Mouse (Mus musculus) hindbrain, embryonic 16.5 days (tissue): ENCODE data around the gene H2-M10.5. TPM values are rescaled to one million over a fixed set of nuclear protein-coding genes. Genes with fewer than 3 reads are reported as not detected.
"Not testable (repeated sequence)": the region's sequence is repeated elsewhere in the genome, so short reads cannot be mapped to it uniquely, and the experiment has no call there.

Experiments
- ATAC-seq: fragments of 200-750 bp; cut with Nextera tagmentation; 2 replicates; pipeline ENCODE4 v1.8.0; 2017; ENCODE audit warnings: moderate TSS enrichment, moderate library complexity
- H3K27ac ChIP-seq: fragments of 300-500 bp; sonication (generic); 2 replicates; pipeline ENCODE4 v1.5.1; 2014; ENCODE audit warnings: low read depth, mild to moderate bottlenecking, control low read depth, low read length, moderate library complexity
- H3K27me3 ChIP-seq: fragments of 300-500 bp; sonication (generic); replicated peaks from 2 replicates; pipeline ENCODE4 v1.6.1; 2014; ENCODE audit warnings: low read length; ENCODE audit not compliant: control insufficient read depth, insufficient read depth
- H3K36me3 ChIP-seq: fragments of 300-500 bp; sonication (generic); 2 replicates; pipeline ENCODE4 v1.6.1; 2014; ENCODE audit warnings: mild to moderate bottlenecking, low read length, moderate library complexity, mixed read lengths; ENCODE audit not compliant: control insufficient read depth, insufficient read depth
- H3K4me1 ChIP-seq: fragments of 300-500 bp; sonication (generic); 2 replicates; pipeline ENCODE4 v1.6.1; 2014; ENCODE audit warnings: low read depth, low read length; ENCODE audit not compliant: control insufficient read depth, insufficient read depth
- H3K4me2 ChIP-seq: fragments of 300-500 bp; sonication (generic); 2 replicates; pipeline ENCODE4 v1.6.1; 2014; ENCODE audit warnings: mild to moderate bottlenecking, low read length, control low read depth, moderate library complexity
- H3K4me3 ChIP-seq: fragments of 300-500 bp; sonication (generic); 2 replicates; pipeline ENCODE4 v1.5.1; 2014; ENCODE audit warnings: mild to moderate bottlenecking, low read length, control low read depth, moderate library complexity
- H3K9ac ChIP-seq: fragments of 300-500 bp; sonication (generic); 2 replicates; pipeline ENCODE4 v1.6.1; 2014; ENCODE audit warnings: low read depth, mild to moderate bottlenecking, control low read depth, low read length, moderate library complexity
- H3K9me3 ChIP-seq: fragments of 300-500 bp; sonication (generic); 2 replicates; pipeline ENCODE4 v1.6.1; 2014; ENCODE audit warnings: mild to moderate bottlenecking, low read length, moderate library complexity; ENCODE audit not compliant: control insufficient read depth
- WGBS: fragments of 180-500 bp; shearing (Covaris S2); extraction: QIAGEN DNeasy Blood & Tissue Kit; methylation state at CpG from one replicate; pipeline ENCODE4 v1.1.7; 2014; 5-methylcytosine and 5-hydroxymethylcytosine counted together
- polyA plus RNA-seq: library from polyadenylated mRNA; unstranded; fragments of >200 nt; fragmentation: Nextera tagmentation; extraction: Ambion mirVana; gene quantifications from 2 replicates; pipeline ENCODE4 v1.2.1, GENCODE M21; 2015

Gene H2-M10.5
- not detected in 2 replicates for polyA plus RNA-seq

GRCm38 (mm10) chr17:36772610-36773009 lies at the start of gene H2-M10.5:
Gene H2-M10.5, plus strand, starts transcription at chr17:36772910.
- H3K4me1 ChIP-seq, H3K4me3 ChIP-seq, H3K27me3 ChIP-seq, ATAC-seq, H3K9ac ChIP-seq, H3K9me3 ChIP-seq, H3K4me2 ChIP-seq, H3K36me3 ChIP-seq, H3K27ac ChIP-seq: not testable (repeated sequence)
- 100% methylated on average over 2 of the region's 2 CpGs for WGBS

DNA sequence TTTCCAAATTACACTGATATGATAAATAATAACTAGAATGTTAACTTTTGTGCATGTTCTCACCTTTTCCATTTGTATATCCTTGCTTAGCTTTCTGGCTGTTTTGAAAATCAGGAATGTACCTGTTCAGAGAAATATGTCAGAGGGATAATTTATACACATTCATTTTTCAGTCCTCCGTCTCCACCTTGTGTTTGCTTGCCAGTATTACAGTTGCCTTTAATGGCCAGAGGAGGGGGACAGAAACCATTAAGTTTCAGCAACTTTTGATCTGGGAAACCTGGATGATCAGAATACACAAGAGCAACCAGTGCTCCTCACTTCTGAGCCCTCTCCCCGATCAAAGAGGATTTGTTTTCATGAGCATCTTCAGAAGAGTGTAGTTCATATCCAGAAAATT lies 46.7 kb upstream of the H2-M10.5 start:
- H3K4me3 ChIP-seq, result no peak overlapping the region
- no peaks in the 10 kb centered on the region for H3K27me3 ChIP-seq
- H3K4me1 ChIP-seq, result no peaks in the 10 kb centered on the region
- H3K9me3 ChIP-seq, result no peaks in the 10 kb centered on the region
- no peaks in the 10 kb centered on the region for H3K36me3 ChIP-seq
- H3K4me2 ChIP-seq, result no peak overlapping the region
- ATAC-seq, result no peak
- WGBS, result 30% methylated on average over 2 of the region's 2 CpGs
- no peak overlapping the region for H3K9ac ChIP-seq
- no peak overlapping the region for H3K27ac ChIP-seq

- Histone ChIP-seq H3K4me1 (no peaks in the 10 kb centered on the region), H3K9ac (no peak overlapping the region), H3K4me2 (no peak overlapping the region), H3K27me3 (no peaks in the 10 kb centered on the region), H3K4me3 (no peak overlapping the region), H3K9me3 (no peaks in the 10 kb centered on the region), H3K27ac (no peak overlapping the region), H3K36me3 (no peaks in the 10 kb centered on the region)
- 65% methylated on average over 2 of the region's 2 CpGs for WGBS
- peak; percentile 52; the same call in 1 of the 2 replicates for ATAC-seq
Measured at GRCm38 (mm10) chr17:36763816-36764215, 8.9 kb upstream of the H2-M10.5 start.

- WGBS, result 23% methylated on average over 2 of the region's 2 CpGs
- H3K27me3 ChIP-seq, H3K36me3 ChIP-seq, H3K4me3 ChIP-seq, H3K9me3 ChIP-seq, H3K4me1 ChIP-seq, H3K9ac ChIP-seq, H3K27ac ChIP-seq, H3K4me2 ChIP-seq: not testable (repeated sequence)
- ATAC-seq, result peak; percentile 83
Measured at GRCm38 (mm10) chr17:36764244-36764643, 8.5 kb upstream of the H2-M10.5 start.

DNA sequence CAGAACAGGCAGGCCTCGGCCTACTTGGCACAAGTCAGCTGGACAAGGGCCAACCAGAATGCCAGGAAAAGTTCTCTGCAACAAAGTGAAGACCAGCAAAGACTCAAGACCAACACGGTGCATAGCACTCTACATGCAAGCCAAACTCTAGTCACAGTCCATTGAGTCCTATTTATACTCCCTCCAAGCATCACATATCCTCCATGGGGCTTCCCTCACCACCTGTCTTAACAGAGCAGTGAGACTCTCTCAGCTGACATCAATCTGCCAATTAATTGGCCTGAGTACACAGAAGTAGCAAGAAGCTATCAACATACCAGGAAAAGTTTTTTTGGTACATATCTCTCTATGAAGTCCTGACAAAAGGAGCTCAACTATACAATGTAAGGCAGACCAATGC lies 7.3 kb upstream of the H2-M10.5 start:
- H3K9me3 ChIP-seq, H3K27ac ChIP-seq, H3K4me3 ChIP-seq, H3K4me2 ChIP-seq, H3K27me3 ChIP-seq, ATAC-seq, H3K9ac ChIP-seq, H3K36me3 ChIP-seq, H3K4me1 ChIP-seq: not testable (repeated sequence)
- WGBS, result 52% methylated on average over 2 of the region's 2 CpGs

DNA sequence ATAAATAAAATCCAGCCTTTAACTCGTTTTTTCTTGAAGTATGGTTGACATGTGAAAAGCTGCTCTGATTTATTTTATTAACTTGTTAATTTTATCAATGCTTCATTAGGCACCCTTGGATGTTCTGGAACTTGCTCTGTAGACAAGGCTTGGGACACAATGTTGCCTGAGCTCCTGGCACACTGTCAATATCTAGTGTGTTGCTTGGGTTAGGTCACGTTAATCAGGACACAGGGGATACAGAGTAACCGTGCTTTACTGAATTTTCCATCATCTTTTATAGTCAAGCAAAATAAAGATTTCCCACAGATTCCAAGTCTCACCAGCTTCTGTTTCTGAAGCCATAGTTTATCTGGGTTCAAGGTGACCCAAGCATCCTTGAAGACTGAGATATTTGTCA lies 8.8 kb downstream of the H2-M10.5 start:
- Histone ChIP-seq H3K36me3 (no peaks in the 10 kb centered on the region), H3K9me3 (no peaks in the 10 kb centered on the region), H3K4me1 (no peaks in the 10 kb centered on the region), H3K9ac (no peak overlapping the region), H3K4me2 (no peak overlapping the region), H3K27me3 (no peaks in the 10 kb centered on the region), H3K4me3 (no peak overlapping the region), H3K27ac (no peak overlapping the region)
- 59% methylated on average over 3 of the region's 3 CpGs for WGBS
- no peak for ATAC-seq

GRCm38 (mm10) chr17:36786483-36786886 lies 13.8 kb downstream of the H2-M10.5 start:
- H3K36me3 ChIP-seq, H3K9me3 ChIP-seq, H3K4me2 ChIP-seq, H3K4me1 ChIP-seq, H3K9ac ChIP-seq, H3K4me3 ChIP-seq, H3K27me3 ChIP-seq, H3K27ac ChIP-seq: not testable (repeated sequence)
- WGBS, result 41% methylated on average over 1 of the region's 1 CpGs
- 0 out of 2 replicates have a peak, but pooled peaks have one; percentile 42 for ATAC-seq

DNA sequence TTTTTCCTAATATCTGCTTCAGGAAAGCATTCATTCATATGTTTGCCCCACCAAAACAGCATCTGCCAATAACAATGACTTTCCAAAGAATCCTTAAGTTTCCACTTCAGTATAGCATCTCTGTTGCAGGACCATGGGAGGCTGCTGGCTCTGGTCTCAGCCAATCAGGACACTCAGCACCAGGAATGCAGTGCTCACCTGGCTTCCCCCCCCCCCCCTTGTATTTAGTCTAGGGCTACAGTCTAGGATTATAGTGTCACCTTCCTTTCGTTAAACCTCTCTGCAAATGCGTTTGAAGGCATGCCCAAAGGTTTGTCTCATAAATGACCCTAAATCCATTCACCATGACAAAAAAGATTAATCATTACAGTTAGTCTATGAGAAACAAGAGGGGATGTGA lies 15.6 kb downstream of the H2-M10.5 start:
- H3K4me3 ChIP-seq, result no peak overlapping the region
- H3K4me1 ChIP-seq, result no peaks in the 10 kb centered on the region
- ATAC-seq, result peak; percentile 57
- H3K9ac ChIP-seq, result no peak overlapping the region
- no peaks in the 10 kb centered on the region for H3K27me3 ChIP-seq
- WGBS, result 75% methylated on average over 2 of the region's 2 CpGs
- no peak overlapping the region for H3K27ac ChIP-seq
- H3K9me3 ChIP-seq, result no peaks in the 10 kb centered on the region
- H3K36me3 ChIP-seq, result no peaks in the 10 kb centered on the region
- H3K4me2 ChIP-seq, result no peak overlapping the region

DNA sequence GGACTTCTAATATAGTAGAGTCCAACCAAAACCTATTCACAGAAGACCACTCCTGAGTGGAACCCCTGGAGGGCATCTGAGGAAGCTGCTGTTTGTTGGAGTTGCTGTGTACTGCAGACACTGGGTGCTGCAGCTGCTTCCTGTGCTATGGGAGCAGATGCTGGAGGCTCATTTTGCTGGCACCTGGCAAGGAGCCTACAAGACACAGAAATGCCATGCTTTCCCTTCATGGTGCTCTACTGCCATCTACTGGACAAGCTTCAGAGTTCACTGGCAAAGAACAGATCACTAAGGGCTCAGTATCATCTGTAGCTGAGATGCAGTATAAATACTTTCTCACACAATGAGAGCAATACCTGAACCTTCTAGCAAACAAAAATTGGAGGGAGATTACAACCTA lies 16.1 kb downstream of the H2-M10.5 start:
- not testable (repeated sequence) for H3K27me3 ChIP-seq, H3K9me3 ChIP-seq, H3K36me3 ChIP-seq, H3K4me1 ChIP-seq, H3K9ac ChIP-seq, H3K27ac ChIP-seq, H3K4me2 ChIP-seq, H3K4me3 ChIP-seq
- ATAC-seq, result peak; percentile 97

DNA sequence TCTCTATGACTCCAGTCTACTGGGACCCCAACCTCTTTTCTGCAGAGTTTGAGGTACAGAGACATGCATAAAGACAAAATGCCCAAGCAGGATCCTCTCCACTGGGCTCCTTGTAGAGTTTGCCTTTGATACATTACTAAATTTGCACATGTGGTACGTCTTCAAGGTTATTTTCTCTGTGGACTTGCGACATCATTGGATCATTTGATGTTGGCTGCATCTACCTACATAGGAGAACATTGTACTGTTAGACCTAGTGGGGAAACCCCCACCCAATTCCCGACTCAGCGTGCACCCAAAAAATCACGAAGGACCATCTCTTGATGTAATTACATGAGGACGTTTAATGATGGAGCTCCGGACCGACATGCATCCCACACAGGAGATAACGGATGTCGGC lies 26.8 kb downstream of the H2-M10.5 start:
- Histone ChIP-seq H3K9me3 (no peaks in the 10 kb centered on the region), H3K4me1 (no peaks in the 10 kb centered on the region), H3K9ac (no peak overlapping the region), H3K27me3 (no peaks in the 10 kb centered on the region), H3K4me3 (no peak overlapping the region), H3K27ac (no peak overlapping the region), H3K4me2 (no peak overlapping the region), H3K36me3 (no peaks in the 10 kb centered on the region)
- no peak for ATAC-seq
- 96% methylated on average over 10 of the region's 10 CpGs for WGBS
